Mouse (Mus musculus) thymus, adult 2 months (tissue): ENCODE results near the gene Htra3.

Experiments
- CTCF ChIP-seq: fragments of 200-500 bp; IDR thresholded peaks from 2 replicates; pipeline ENCODE4 v1.5.1; 2012; ENCODE audit warnings: mild to moderate bottlenecking, control low read depth, low read length, moderate library complexity, borderline replicate concordance; ENCODE audit not compliant: control insufficient read depth, poor library complexity, insufficient read depth; ENCODE audit errors: extremely low read depth
- POLR2A ChIP-seq: fragments of 200-500 bp; IDR thresholded peaks from 2 replicates; pipeline ENCODE4 v1.6.1; 2012; ENCODE audit warnings: mild to moderate bottlenecking, low read length, control low read depth, moderate library complexity; ENCODE audit not compliant: control insufficient read depth, poor library complexity, insufficient read depth; ENCODE audit errors: extremely low read depth

DNA sequence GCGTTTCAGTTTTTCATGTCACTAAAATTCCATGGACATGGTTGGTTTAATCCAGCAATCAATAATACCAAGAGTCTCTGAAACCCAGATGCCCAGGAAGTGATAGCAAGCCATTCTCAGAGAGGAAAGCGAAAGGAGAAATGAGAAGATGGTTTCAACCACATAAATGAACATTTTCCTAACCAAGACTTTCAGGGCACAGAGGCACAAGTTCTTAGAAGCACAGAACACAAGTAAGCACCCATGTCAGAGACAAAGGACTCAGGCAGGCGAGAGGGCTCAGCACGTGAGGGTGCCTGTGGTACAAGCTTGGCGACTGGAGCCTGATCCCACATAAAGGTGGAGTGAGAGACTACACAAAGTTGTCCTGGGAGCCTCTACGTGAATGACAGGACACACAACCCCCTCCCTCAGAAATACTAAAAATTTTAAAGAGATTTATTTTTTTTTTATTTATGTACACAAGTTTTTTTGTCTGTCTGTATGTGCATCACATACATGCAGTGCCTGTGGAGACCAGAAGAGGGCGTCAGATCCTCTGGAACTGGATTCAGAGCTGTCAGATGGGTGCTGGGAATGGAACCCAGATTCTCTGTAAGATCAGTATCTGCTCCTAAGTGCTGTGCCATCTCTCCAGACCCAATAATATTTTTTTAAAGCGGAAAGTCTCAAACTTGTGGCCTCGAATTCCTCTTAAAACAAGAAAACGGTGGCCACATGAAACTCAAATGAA is 23.7 kb downstream of the Htra3 start:
- TF ChIP-seq CTCF, result no peak
- TF ChIP-seq POLR2A, result no peak
